In the genomic region with DNA sequence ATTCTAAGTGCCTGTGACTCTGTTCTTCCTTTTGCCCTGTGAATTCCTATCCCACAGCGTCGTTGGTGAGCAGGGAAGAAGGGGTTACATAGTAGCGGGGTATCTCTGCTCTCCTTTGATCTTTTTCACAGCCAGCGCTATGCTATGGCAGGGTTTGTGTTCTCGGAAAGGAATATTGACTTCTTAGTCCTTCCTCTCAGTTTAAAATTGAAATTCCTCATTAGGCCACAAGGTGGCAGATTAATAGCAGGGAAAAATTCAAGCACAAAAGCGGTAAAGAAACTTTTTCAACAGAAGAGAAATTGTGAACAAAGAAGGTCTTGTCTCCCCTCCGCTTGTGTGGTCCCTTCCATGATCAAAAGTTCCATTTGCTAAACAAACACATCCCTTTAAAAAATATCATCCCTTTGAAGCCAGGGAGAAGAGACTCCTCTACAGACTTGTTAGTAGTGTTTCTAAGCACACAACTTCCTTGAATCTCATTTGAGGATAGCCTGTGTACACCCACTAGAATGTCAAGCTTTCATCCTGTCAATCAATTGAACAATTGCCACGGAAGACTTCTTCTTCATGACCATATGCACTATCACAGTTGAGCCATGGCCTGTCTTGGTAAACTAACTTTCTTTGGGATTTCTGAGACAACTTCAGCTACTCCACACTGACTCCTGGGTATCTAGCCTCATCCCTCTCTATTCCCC, we compare ENCODE assay signal across 9 mouse cellular contexts.
DNase-seq lines count a peak whose midpoint lies in the region; ATAC-seq and TF ChIP-seq lines count a peak whose summit lies in the region.
"Had no signal": no experiment of that assay in that cellular context is flagged by ENCODE, and none has a peak within 500 bp of the region (broad histone marks: within the 10 kb centered on the region; RNA-seq: fewer than 3 reads in every experiment).

No protein-coding gene starts in this region.

- H3K4me3 ChIP-seq in intestine, embryonic 14.5 days (ENCODE audit: low read depth, low read length): no peak overlapping the region
- no peak overlapping the region for H3K4me3 ChIP-seq in intestine, embryonic 16.5 days (ENCODE audit: low read length)
- H3K4me3 ChIP-seq in liver, postnatal 0 days (ENCODE audit: low read depth, low read length): no peak overlapping the region
- H3K4me3 ChIP-seq: limb, embryonic 12.5 days had no signal

- H3K9me3 ChIP-seq in intestine, embryonic 14.5 days (ENCODE audit: control insufficient read depth, low read length): no peaks in the 10 kb centered on the region
- no peaks in the 10 kb centered on the region for H3K9me3 ChIP-seq in intestine, embryonic 16.5 days (ENCODE audit: control insufficient read depth, low read length)
- no peaks in the 10 kb centered on the region for H3K9me3 ChIP-seq in liver, postnatal 0 days (ENCODE audit: low read length)
- H3K9me3 ChIP-seq: limb, embryonic 12.5 days had no signal

- TF ChIP-seq EP300 in liver, postnatal 0 days (IDR thresholded peaks at IDR 0.05; ENCODE audit: low read depth): no peak

- no peaks in the 10 kb centered on the region for H3K36me3 ChIP-seq in intestine, embryonic 14.5 days (ENCODE audit: control insufficient read depth, insufficient read depth, low read length)
- H3K36me3 ChIP-seq in intestine, embryonic 16.5 days (ENCODE audit: control insufficient read depth, insufficient read depth, low read length): no peaks in the 10 kb centered on the region
- no peaks in the 10 kb centered on the region for H3K36me3 ChIP-seq in liver, postnatal 0 days (replicated peaks; ENCODE audit: insufficient read depth, low read length)
- H3K36me3 ChIP-seq: limb, embryonic 12.5 days had no signal

- DNase-seq in intestine, embryonic 14.5 days (ENCODE audit: low spot score): no peak
- DNase-seq in B cell, adult 2 months: peak; percentile 44 to 53
- DNase-seq in c-Kit-positive CD71-negative TER-119-negative erythroid progenitor cells, embryonic 14.5 days (ENCODE audit: low read depth): peak; percentile 40
- no peak for DNase-seq in liver, postnatal 0 days
- DNase-seq in retina, postnatal 7 days (ENCODE audit: low read depth, low spot score): peak; percentile 45

- ATAC-seq in intestine, embryonic 14.5 days (replicated peaks; ENCODE audit: low FRiP score, low TSS enrichment, low read depth): 0 out of 2 replicates have a peak, but pooled peaks have one; percentile 53
- no peak for ATAC-seq in intestine, embryonic 16.5 days
- ATAC-seq in granulocyte monocyte progenitor cell, adult 5-6 weeks (replicated peaks; ENCODE audit: poor library complexity, severe bottlenecking): peak; percentile 20; the same call in 1 of the 2 replicates
- ATAC-seq in liver, postnatal 0 days: no peak
- no peak for ATAC-seq in monocyte, adult 5-6 weeks (replicated peaks; ENCODE audit: insufficient number of reproducible peaks, low FRiP score, low TSS enrichment, poor library complexity, severe bottlenecking)

- H3K27me3 ChIP-seq in intestine, embryonic 14.5 days (replicated peaks; ENCODE audit: control insufficient read depth, insufficient read depth, low read length): no peaks in the 10 kb centered on the region
- H3K27me3 ChIP-seq in intestine, embryonic 16.5 days (replicated peaks; ENCODE audit: control insufficient read depth, insufficient read depth, low read length): no peaks in the 10 kb centered on the region
- H3K27me3 ChIP-seq in liver, postnatal 0 days (ENCODE audit: insufficient read depth, low read length): no peaks in the 10 kb centered on the region
- H3K27me3 ChIP-seq: limb, embryonic 12.5 days had no signal

- no peak overlapping the region for H3K4me2 ChIP-seq in intestine, embryonic 14.5 days (ENCODE audit: low read length)
- no peak overlapping the region for H3K4me2 ChIP-seq in intestine, embryonic 16.5 days (ENCODE audit: low read depth, low read length)
- 0 out of 2 replicates have a peak overlapping the region, but pooled peaks have one; percentile 31 for H3K4me2 ChIP-seq in liver, postnatal 0 days (ENCODE audit: low read depth, low read length)
- H3K4me2 ChIP-seq: limb, embryonic 12.5 days had no signal

- peak; percentile 70 for TF ChIP-seq CTCF in liver, postnatal 0 days (IDR thresholded peaks at IDR 0.05; ENCODE audit: low read depth)

- no peak overlapping the region for H3K9ac ChIP-seq in intestine, embryonic 14.5 days (ENCODE audit: low read length)
- no peak overlapping the region for H3K9ac ChIP-seq in intestine, embryonic 16.5 days (ENCODE audit: low read depth, low read length)
- no peak overlapping the region for H3K9ac ChIP-seq in liver, postnatal 0 days (replicated peaks)
- H3K9ac ChIP-seq: limb, embryonic 12.5 days had no signal

- 1% methylated on average over 8 of the region's 8 CpGs for WGBS in intestine, embryonic 14.5 days
- 3% methylated on average over 8 of the region's 8 CpGs for whole genome bisulfite sequencing in intestine, embryonic 16.5 days
- WGBS in liver, postnatal 0 days (ENCODE audit: insufficient replicate concordance): 5% methylated on average over 8 of the region's 8 CpGs

- no peak overlapping the region for H3K27ac ChIP-seq in intestine, embryonic 14.5 days (ENCODE audit: low read depth)
- H3K27ac ChIP-seq in intestine, embryonic 16.5 days (ENCODE audit: low read length): no peak overlapping the region
- no peak overlapping the region for H3K27ac ChIP-seq in liver, postnatal 0 days (ENCODE audit: low read depth)
- H3K27ac ChIP-seq: limb, embryonic 12.5 days had no signal

- no peaks in the 10 kb centered on the region for H3K4me1 ChIP-seq in intestine, embryonic 14.5 days (replicated peaks; ENCODE audit: control insufficient read depth, insufficient read depth, low read length)
- peaks cover 4% of the 10 kb centered on the region; the same call in 1 of the 2 replicates for H3K4me1 ChIP-seq in intestine, embryonic 16.5 days (ENCODE audit: control insufficient read depth, insufficient read depth, low read length)
- H3K4me1 ChIP-seq in liver, postnatal 0 days (ENCODE audit: insufficient read depth): peaks cover 4% of the 10 kb centered on the region; the same call in 1 of the 2 replicates

Comparison
In these comparisons a context has a peak if more than half of its experiments do, and no peak if none do; other contexts are left out.
1. ATAC-seq: peak in intestine, embryonic 14.5 days (single experiment) and granulocyte monocyte progenitor cell, adult 5-6 weeks (single experiment); none in intestine, embryonic 16.5 days (single experiment), liver, postnatal 0 days (single experiment) and monocyte, adult 5-6 weeks (single experiment).
2. DNase-seq: peak in B cell, adult 2 months (2 of 2), c-Kit-positive CD71-negative TER-119-negative erythroid progenitor cells, embryonic 14.5 days (single experiment) and retina, postnatal 7 days (single experiment); none in intestine, embryonic 14.5 days (single experiment) and liver, postnatal 0 days (single experiment).